Mouse (Mus musculus) brown adipose tissue, adult 24 weeks (tissue): ENCODE results near the gene Mrps11. TPM values are rescaled to one million over a fixed set of nuclear protein-coding genes. Genes with fewer than 3 reads are reported as not detected.

Experiments
- H3K27ac ChIP-seq: fragments of 200-500 bp; replicated peaks from 2 replicates; pipeline ENCODE4 v1.5.1; 2012; ENCODE audit warnings: low read depth, mild to moderate bottlenecking, low read length
- H3K4me1 ChIP-seq: fragments of 200-500 bp; 2 replicates; pipeline ENCODE4 v1.6.1; 2012; ENCODE audit warnings: low read length, mixed read lengths; ENCODE audit not compliant: control insufficient read depth, insufficient read depth, insufficient read length
- H3K4me3 ChIP-seq: fragments of 200-500 bp; 2 replicates; pipeline ENCODE4 v1.5.1; 2012; ENCODE audit warnings: low read depth, mild to moderate bottlenecking, low read length, moderate library complexity; ENCODE audit not compliant: insufficient read depth
- polyA plus RNA-seq: library from polyadenylated mRNA; stranded (reverse); fragments of >200 nt; gene quantifications from 2 replicates; pipeline ENCODE4 v1.2.4, GENCODE M21; 2012; ENCODE audit not compliant: missing spikeins, insufficient read depth, insufficient read length

Gene Mrps11
- polyA plus RNA-seq, 1 experiment, result 68.0 TPM

DNA sequence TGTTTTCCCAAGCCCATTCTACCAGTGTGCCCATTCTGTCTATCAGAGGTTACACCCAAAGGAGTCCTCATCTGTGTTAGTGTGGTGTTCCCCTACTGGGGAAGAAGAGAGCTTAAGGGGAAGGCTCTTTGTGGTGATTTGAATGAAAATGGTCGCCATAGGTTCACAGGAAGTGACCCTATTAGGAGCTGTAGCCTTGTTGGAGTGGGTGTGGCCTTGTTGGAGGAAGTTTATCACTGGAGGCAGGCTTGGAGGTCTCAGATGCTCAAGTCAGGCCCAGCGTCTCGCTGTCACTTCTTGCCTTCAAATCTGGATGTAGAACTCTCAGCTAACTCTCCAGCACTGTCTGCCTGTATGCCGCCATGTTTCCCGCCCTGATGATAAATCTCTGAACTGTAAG is 12.0 kb upstream of the Mrps11 start:
- Histone ChIP-seq H3K27ac (no peak overlapping the region), H3K4me1 (no peaks in the 10 kb centered on the region), H3K4me3 (no peak overlapping the region)

DNA sequence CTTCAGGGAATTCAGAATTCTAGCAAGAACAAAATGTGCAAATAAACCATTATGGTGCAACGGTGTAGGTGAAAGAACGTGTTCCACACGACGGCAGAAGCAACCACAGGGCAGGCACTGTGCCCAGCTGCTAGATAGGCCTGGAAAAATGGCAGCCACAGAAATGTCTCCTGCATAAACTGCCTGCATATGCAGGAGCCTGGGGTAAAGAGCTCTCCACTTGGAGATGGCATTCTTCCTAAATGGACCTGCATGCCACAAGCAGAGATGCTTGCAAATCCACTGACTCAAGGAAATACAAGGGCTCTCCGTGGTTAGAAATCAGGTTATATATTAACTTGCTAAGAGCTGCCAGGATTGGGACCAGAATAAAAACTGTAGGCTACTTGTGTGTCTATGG is 4.2 kb upstream of the Mrps11 start:
- Histone ChIP-seq H3K4me3 (no peak overlapping the region), H3K4me1 (peaks cover 2% of the 10 kb centered on the region; the same call in 1 of the 2 replicates), H3K27ac (no peak overlapping the region)

DNA sequence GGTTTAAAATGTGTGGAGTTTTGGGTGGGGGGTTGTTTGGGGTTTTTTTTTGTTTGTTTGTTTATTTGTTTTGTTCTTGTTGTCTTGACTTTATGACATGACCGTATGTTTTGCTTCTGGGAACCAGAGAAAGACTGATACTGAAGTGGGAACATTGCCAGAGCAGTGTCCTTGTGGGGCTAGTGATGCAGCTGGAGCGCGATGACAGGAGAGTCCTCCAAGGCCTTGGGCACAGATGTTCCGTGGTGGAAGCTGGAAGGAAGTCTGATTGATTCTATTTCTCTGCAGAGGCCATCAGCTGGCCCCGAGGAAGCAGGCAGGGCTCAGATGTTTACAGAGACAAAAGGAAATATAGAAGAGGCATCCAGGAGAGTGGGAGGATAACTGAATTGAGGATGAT is 3.0 kb downstream of the Mrps11 start:
- Histone ChIP-seq H3K27ac (no peak overlapping the region), H3K4me1 (peaks cover 2% of the 10 kb centered on the region; the same call in 1 of the 2 replicates), H3K4me3 (no peak overlapping the region)

DNA sequence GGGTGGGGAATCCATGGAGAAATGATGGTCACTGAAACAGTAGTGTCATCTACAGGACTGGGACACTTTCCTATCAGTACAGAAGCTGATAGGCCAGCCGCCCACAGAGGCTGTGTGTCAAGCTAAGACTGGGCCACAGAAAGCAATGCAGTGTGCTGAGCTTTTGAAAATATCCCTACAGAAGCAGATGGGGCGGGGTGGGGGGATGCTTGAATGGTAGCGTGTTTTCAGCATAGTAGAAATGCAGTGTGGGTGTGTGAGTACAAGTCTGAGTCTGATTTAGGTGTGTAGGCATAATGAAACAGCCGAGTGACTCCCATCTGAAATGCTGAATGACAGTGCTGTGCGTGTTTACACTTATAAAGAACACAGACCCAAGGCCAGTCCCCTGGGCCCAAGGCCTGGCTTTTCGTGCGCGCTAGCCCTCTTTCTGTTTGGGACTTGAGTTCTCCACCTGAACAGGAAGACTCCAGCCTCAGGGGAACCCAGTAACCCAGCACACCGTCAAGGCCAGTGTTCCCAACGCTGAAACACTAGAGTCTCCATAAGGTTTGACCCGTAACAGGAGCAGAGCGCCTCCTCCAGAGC is 5.0 kb downstream of the Mrps11 start:
- Histone ChIP-seq H3K27ac (no peak overlapping the region), H3K4me3 (no peak overlapping the region), H3K4me1 (no peaks in the 10 kb centered on the region)

DNA sequence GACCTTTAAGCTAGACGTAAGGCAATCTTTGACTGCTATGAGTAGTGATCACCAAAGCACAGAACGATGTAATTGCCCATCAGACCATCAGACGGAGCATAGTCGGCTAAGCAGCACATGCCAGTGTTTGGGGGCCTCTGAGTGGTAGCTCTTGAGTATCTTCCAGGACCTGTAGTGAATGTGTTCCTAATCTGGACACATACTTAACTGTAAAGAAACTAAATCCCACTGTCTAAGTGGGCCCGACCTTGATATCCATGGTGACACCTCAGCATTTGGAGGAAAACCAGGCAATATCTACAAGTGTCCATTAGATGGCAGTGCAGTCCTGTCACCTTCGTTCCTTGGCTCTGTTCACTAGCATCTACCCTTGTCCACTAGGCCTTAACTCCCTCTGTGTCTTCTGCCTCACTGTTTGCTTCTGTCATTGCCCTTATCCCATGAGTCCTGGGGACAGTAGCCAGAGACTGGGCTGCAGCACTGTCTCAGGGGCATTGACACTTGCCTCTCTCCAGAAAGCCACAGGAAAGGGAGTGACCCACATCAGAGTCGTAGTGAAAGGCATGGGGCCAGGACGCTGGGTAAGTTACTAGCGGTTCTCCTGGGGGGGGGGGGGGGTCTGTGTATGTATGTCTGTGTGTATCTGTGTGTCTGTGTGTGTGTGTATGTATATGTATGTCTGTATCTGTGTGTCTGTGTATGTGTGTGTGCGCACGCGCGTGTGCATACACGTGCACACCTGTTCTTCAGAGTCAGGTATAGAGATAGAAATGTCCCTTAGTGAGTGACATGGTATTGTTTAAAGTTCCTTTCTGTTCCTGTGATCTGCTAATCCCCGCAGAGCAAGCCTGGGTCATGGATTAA is 8.7 kb downstream of the Mrps11 start:
- Histone ChIP-seq H3K4me1 (no peaks in the 10 kb centered on the region), H3K4me3 (no peak overlapping the region), H3K27ac (no peak overlapping the region)

DNA sequence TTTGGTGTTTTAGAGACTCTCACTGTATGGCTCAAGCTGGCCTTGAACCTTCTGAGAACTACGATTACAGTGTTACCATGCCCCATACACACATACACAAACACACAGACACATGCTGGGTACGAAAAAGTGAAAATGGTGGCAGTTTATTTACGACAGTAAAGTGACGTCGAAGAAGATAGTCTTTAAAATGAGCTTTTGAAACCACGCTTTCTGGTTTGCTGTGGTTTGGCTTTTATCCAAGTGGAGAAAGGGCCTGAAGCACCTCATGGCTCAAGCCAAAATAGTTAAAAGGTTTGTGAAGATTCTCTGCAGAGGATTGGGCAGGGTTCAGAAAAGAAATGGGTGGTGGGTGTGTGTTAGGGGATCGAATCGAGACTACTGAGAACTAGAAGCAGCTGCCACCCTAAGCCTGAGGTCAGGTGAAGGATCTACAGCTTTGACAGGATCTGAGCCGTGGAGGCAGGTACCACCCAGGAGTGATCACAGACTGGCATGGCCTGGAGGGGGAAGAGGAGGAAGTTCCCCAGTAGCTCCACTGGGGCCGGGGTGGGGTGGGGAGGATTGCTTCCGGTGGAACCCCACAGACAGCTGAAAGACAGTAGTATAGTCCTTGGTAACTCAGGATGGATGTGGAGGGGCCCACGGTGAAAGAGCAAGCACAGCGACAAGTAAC is 11.1 kb downstream of the Mrps11 start:
- Histone ChIP-seq H3K4me1 (no peaks in the 10 kb centered on the region), H3K27ac (no peak overlapping the region), H3K4me3 (no peak overlapping the region)

- Histone ChIP-seq H3K4me3 (no peak overlapping the region), H3K4me1 (no peaks in the 10 kb centered on the region), H3K27ac (no peak overlapping the region)
Observed at GRCm38 (mm10) chr7:78794571-78795092, 11.7 kb downstream of the Mrps11 start.

GRCm38 (mm10) chr7:78796624-78797023 is 13.7 kb downstream of the Mrps11 start:
- Histone ChIP-seq H3K27ac (no peak overlapping the region), H3K4me1 (no peaks in the 10 kb centered on the region), H3K4me3 (no peak overlapping the region)

DNA sequence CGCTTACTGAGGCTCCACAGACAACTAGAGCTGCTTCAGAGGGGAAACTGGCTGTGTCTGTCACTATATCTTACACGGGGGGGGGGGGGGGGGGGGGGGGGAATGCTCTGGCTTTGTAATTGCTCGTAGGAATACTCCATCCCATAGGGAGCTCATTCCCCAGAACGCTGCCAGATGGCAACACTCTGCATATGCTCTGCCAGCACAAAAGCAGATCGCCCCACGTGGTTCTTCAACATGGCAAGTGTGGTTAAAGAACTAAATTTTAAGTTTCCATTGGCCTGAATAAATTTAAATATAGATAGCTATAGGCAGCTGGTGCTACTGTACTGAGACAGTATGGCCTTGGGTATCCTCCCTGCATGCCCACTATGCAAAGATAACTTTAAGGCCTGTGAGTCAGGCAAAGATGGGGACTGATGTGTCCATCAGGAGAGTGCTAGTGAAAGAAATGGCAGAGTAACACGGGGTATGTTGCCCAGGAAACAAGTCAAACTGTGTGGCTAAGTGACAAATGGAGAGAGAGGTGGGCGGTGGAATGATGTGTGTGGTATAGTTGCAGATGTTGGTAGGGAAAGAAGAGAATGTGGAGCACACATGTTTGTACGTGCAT is 15.0 kb downstream of the Mrps11 start:
- Histone ChIP-seq H3K4me3 (no peak overlapping the region), H3K27ac (no peak overlapping the region), H3K4me1 (no peaks in the 10 kb centered on the region)

DNA sequence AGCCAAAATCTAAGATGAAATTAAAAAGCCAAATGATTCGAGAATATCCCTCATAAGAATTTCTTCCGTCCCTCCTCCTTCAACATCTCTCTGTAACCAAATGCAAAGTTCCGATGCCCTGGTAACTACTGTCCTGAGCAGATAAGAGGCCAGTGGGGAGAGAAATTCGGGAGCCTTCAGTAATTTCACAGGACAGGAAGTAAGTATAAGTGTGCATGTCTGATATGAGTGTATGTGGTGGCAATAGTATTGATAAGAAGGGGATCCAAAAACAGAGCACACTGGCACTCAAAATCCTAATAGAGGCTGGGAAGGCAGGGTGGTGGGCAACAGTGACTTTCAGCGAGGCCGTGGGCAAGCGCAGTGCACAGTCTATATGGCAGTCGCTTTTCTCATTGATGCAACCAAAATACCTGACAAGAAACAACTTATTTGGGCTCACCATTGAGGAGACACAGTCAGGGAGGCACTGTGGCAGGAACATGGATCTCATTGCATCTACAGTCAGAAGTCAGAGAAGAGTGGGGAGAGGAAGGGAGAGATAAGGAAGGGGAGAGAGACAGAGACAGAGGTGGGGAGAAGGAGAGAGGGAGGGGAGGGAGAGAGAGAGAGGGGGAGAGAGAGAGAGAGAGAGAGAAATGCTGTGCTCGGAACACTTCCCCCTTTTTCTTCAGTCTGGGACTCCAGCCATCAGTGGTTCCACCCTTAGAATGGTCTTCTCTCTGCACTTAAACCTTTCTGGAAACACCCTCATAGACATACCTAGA is 17.0 kb downstream of the Mrps11 start:
- H3K4me1 ChIP-seq, result peaks cover 3% of the 10 kb centered on the region; the same call in 1 of the 2 replicates
- H3K27ac ChIP-seq, result no peak overlapping the region
- no peak overlapping the region for H3K4me3 ChIP-seq

DNA sequence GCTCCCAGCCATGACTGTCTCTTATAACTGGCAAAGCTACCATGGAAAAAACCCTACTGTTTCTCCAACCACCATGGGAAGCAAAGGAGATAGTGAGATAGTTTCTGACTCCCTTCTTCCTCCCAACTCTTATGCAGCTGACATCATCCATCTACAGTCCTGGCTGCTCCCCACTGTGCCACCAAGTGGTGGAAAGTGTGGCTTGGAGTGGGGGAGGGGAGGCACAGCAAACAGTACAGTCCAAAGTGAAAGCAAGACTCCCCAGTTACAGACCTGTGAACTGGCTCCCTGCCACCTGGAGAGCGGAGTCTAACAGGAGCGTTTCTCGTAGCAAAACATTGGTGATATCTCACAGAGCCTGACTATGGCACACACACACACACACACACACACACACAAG is 20.9 kb downstream of the Mrps11 start:
- peaks cover 6% of the 10 kb centered on the region for H3K4me1 ChIP-seq
- H3K4me3 ChIP-seq, result no peak overlapping the region
- peak overlapping the region; percentile 32; the same call in 1 of the 2 replicates for H3K27ac ChIP-seq

- Histone ChIP-seq H3K27ac (no peak overlapping the region), H3K4me1 (peaks cover 6% of the 10 kb centered on the region), H3K4me3 (no peak overlapping the region)
Observed at GRCm38 (mm10) chr7:78807192-78807591, 24.3 kb downstream of the Mrps11 start.

DNA sequence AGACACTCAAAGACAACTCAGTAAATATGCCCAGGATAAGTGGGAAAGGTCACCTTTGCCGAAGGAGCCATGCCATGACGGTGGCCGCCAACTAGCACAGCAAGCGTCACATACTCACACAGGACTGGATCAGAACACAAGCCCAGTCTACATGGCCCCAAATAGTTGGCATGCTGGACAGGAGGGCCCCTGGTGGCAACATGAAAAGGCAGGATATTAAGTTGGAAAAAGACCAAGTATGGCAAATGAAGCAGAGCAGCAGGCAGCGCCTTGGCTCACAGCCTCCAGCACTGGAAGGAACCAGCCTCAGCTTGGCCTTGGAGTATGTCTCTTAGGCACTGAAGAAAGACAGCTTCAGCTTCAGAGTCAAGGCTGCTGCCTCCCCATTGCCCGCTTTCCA is 30.9 kb downstream of the Mrps11 start:
- Histone ChIP-seq H3K4me1 (no peaks in the 10 kb centered on the region), H3K27ac (no peak overlapping the region), H3K4me3 (no peak overlapping the region)

- no peak overlapping the region for H3K27ac ChIP-seq
- H3K4me1 ChIP-seq, result no peaks in the 10 kb centered on the region
- no peak overlapping the region for H3K4me3 ChIP-seq
Observed at GRCm38 (mm10) chr7:78814766-78815165, 31.8 kb downstream of the Mrps11 start.
